Comparison of ENCODE assay signal across 24 mouse cellular contexts in genomic region chr5:65842947-65843346, GRCm38 (mm10). TPM values are rescaled to one million over a fixed set of nuclear protein-coding genes. Genes with fewer than 3 reads are reported as not detected.
DNase-seq lines count a peak whose midpoint lies in the region; ATAC-seq and TF ChIP-seq lines count a peak whose summit lies in the region.
"Had no signal": no experiment of that assay in that cellular context is flagged by ENCODE, and none has a peak within 500 bp of the region (broad histone marks: within the 10 kb centered on the region; RNA-seq: fewer than 3 reads in every experiment).

No protein-coding gene starts in this region.

- no peak overlapping the region for H3K9ac ChIP-seq in forebrain, postnatal 0 days
- H3K9ac ChIP-seq: embryonic facial prominence, embryonic 12.5 days; forebrain, embryonic 13.5 days; forebrain, embryonic 15.5 days had no signal

- H3K27me3 ChIP-seq in G1E (ENCODE audit: insufficient read depth, low read length), result peaks cover 2% of the 10 kb centered on the region; the same call in 1 of the 2 replicates
- no peaks in the 10 kb centered on the region for H3K27me3 ChIP-seq in forebrain, postnatal 0 days (ENCODE audit: insufficient read depth, low read length)
- H3K27me3 ChIP-seq: CH12.LX; embryonic facial prominence, embryonic 12.5 days; forebrain, embryonic 13.5 days; forebrain, embryonic 15.5 days had no signal

- 95% methylated on average over 7 of the region's 7 CpGs for WGBS in forebrain, postnatal 0 days

- intact Hi-C loops in left cerebral cortex, adult 2 months (cut with DNase I), result no loop called here

- no peak for TF ChIP-seq CTCF in G1E (IDR thresholded peaks at IDR 0.05; ENCODE audit: low read depth, low read length)
- no peak for TF ChIP-seq CTCF in forebrain, postnatal 0 days (IDR thresholded peaks at IDR 0.05; ENCODE audit: low read depth)
- TF ChIP-seq CTCF in left cerebral cortex, adult 2 months (IDR thresholded peaks at IDR 0.05), result no peak

- H3K4me1 ChIP-seq in G1E (ENCODE audit: insufficient read depth, low read depth, low read length), result peaks cover 9% of the 10 kb centered on the region
- no peaks in the 10 kb centered on the region for H3K4me1 ChIP-seq in forebrain, postnatal 0 days (ENCODE audit: insufficient read depth)
- H3K4me1 ChIP-seq: forebrain, embryonic 13.5 days; forebrain, embryonic 15.5 days had no signal

- peak; percentile 34 for ATAC-seq in G1E (ENCODE audit: extremely low read depth, insufficient number of reproducible peaks, low FRiP score, poor library complexity, severe bottlenecking)
- ATAC-seq in megakaryocyte progenitor cell, adult 5-6 weeks (replicated peaks; ENCODE audit: poor library complexity), result peak; percentile 39
- ATAC-seq in forebrain, postnatal 0 days, result no peak
- ATAC-seq: CD4-positive, CD25-positive, alpha-beta regulatory T cell, adult 4 months; forebrain, embryonic 13.5 days; forebrain, embryonic 15.5 days had no signal

- no peak overlapping the region for H3K4me2 ChIP-seq in forebrain, postnatal 0 days (ENCODE audit: low read depth)
- H3K4me2 ChIP-seq: embryonic facial prominence, embryonic 12.5 days; forebrain, embryonic 13.5 days; forebrain, embryonic 15.5 days had no signal

- DNase-seq in heart, adult 11 months, result peak; percentile 24
- no peak for DNase-seq in heart, postnatal 4 days
- DNase-seq in G1E (ENCODE audit: low spot score) (no peak), MEL-GATA-1-ER (ENCODE audit: extremely low read depth, low read depth) (peak; percentile 66)
- DNase-seq in forebrain, postnatal 0 days, result no peak
- no peak for DNase-seq in spleen, postnatal 10 days (ENCODE audit: low spot score in 2 of 2)
- no peak for DNase-seq in left cerebral cortex, adult 2 months (ENCODE audit: extremely low spot score in 1 of 2, low spot score in 2 of 2)
- DNase-seq: adrenal gland, adult 2 months; adrenal gland, postnatal 10 days; adrenal gland, postnatal 25 days; B cell, adult 2 months; cerebellum, adult 11 months; cerebellum, adult 18-20 months; cerebellum, adult 8-10 months; cerebellum, adult 9-11 months; cerebellum, postnatal 14 days; cerebellum, postnatal 36 days had no signal

- no peak overlapping the region for H3K4me3 ChIP-seq in G1E (ENCODE audit: low read depth, low read length)
- H3K4me3 ChIP-seq in forebrain, postnatal 0 days (ENCODE audit: low read depth, low read length), result no peak overlapping the region
- no peak overlapping the region for H3K4me3 ChIP-seq in left cerebral cortex, adult 2 months
- H3K4me3 ChIP-seq: embryonic facial prominence, embryonic 10.5 days; embryonic facial prominence, embryonic 12.5 days; forebrain, embryonic 13.5 days; forebrain, embryonic 15.5 days had no signal

- no peaks in the 10 kb centered on the region for H3K36me3 ChIP-seq in G1E (replicated peaks)
- H3K36me3 ChIP-seq in forebrain, postnatal 0 days (ENCODE audit: insufficient read depth), result no peaks in the 10 kb centered on the region
- H3K36me3 ChIP-seq: embryonic facial prominence, embryonic 10.5 days; embryonic facial prominence, embryonic 12.5 days; forebrain, embryonic 15.5 days had no signal

- no peak overlapping the region for H3K27ac ChIP-seq in forebrain, postnatal 0 days (ENCODE audit: low read depth, low read length)
- no peak overlapping the region for H3K27ac ChIP-seq in left cerebral cortex, adult 2 months
- H3K27ac ChIP-seq: embryonic facial prominence, embryonic 10.5 days; embryonic facial prominence, embryonic 12.5 days; forebrain, embryonic 13.5 days; forebrain, embryonic 15.5 days had no signal

- H3K9me3 ChIP-seq in G1E (replicated peaks), result no peaks in the 10 kb centered on the region
- no peaks in the 10 kb centered on the region for H3K9me3 ChIP-seq in forebrain, postnatal 0 days (ENCODE audit: low read length)
- H3K9me3 ChIP-seq: embryonic facial prominence, embryonic 10.5 days; embryonic facial prominence, embryonic 12.5 days; forebrain, embryonic 13.5 days; forebrain, embryonic 15.5 days had no signal

RNA-seq across cellular contexts. Expression of gene Rhoh, which starts 18.1 kb away (rescaled TPM):
- total RNA-seq in heart, postnatal 4 days (2021), result under 1 TPM; 0.26 to 0.34 TPM
- not detected in 2 replicates for total RNA-seq in G1E (2014; fragmentation: Nextera tagmentation)
- 0.12 and 0.49 TPM in 2 replicates for total RNA-seq in G1E (2017)
- polyA plus RNA-seq in G1E (2012), result not detected in 2 replicates
- total RNA-seq in megakaryocyte progenitor cell, adult 5-6 weeks (2015), result 13.3 and 15.3 TPM in 2 replicates
- 18.2 and 18.6 TPM in 2 replicates for total RNA-seq in megakaryocyte progenitor cell, adult 5-6 weeks (2017)
- 1.00 and 4.5 TPM in 2 replicates for total RNA-seq in forebrain, postnatal 0 days (2014; rRNA removed)
- polyA plus RNA-seq in forebrain, postnatal 0 days (2015; fragmentation: Nextera tagmentation; extraction: Ambion mirVana), result 0.25 and 0.54 TPM in 2 replicates
- total RNA-seq in left cerebral cortex, adult 2 months (2021), result under 1 TPM; 0.63 to 0.84 TPM

Comparison
In these comparisons a context has a peak if more than half of its experiments do, and no peak if none do; other contexts are left out.
1. DNase-seq: peak in heart, adult 11 months (single experiment) and MEL-GATA-1-ER (single experiment); none in heart, postnatal 4 days (single experiment), G1E (single experiment), forebrain, postnatal 0 days (single experiment), spleen, postnatal 10 days (0 of 2) and left cerebral cortex, adult 2 months (0 of 2).